Mouse (Mus musculus): ENCODE data around the gene Eif1b.

The Eif1b gene

GRCm38 (mm10) chr9:120492010-120492399, at the start of gene Eif1b:
Eif1b (plus strand) TSS chr9:120492232.
- H3K36me3 ChIP-seq (ENCODE audit: control insufficient read depth, insufficient read depth, low read length, poor library complexity, severe bottlenecking) = peaks cover 10% of the 10 kb centered on the region
- H3K27me3 ChIP-seq (ENCODE audit: control insufficient read depth, insufficient read depth, low read length, poor library complexity, severe bottlenecking) = no peaks in the 10 kb centered on the region
- DNase-seq (ENCODE audit: low read depth, low spot score) = no peak

- Histone ChIP-seq H3K27me3 (ENCODE audit: control insufficient read depth, insufficient read depth, low read length, poor library complexity, severe bottlenecking) (no peaks in the 10 kb centered on the region), H3K36me3 (ENCODE audit: control insufficient read depth, insufficient read depth, low read length, poor library complexity, severe bottlenecking) (no peaks in the 10 kb centered on the region)
- DNase-seq (ENCODE audit: low read depth, low spot score) = no peak
These were observed 47.4 kb upstream of the Eif1b start for GRCm38 (mm10) chr9:120444642-120445041.

DNA sequence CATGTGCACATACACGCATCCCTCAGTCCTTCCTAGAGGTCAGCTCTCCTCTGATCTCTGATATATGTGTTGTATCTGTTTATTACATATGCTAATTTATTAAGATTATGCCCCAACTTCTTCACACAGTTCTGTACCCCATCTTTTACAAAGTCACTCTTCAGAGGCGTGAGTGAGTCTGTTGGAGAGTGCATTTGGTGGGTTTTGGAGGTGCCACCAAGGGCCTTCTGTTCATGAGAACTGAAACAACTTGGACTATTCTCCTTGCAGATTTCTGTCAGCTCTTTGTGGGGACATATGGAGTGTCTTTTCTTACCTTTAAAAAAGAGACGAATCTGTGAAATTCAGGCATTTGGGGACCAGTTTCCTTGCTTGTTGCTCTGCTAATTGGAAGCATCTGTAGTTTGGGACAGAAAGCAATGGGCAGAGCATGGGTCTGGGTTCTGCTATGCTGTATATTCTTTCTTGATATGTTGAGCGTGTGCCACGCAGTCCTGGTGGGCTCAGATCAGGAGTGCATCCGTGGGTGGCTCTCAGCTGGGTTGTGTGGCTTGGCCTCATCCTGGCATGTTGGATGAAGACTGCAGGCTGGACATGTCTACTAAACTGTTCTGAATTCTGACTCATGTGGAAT, 42.2 kb upstream of the Eif1b start:
- Histone ChIP-seq H3K27me3 (ENCODE audit: control insufficient read depth, insufficient read depth, low read length, poor library complexity, severe bottlenecking) (no peaks in the 10 kb centered on the region), H3K36me3 (ENCODE audit: control insufficient read depth, insufficient read depth, low read length, poor library complexity, severe bottlenecking) (no peaks in the 10 kb centered on the region)
- no peak for DNase-seq (ENCODE audit: low read depth, low spot score)

DNA sequence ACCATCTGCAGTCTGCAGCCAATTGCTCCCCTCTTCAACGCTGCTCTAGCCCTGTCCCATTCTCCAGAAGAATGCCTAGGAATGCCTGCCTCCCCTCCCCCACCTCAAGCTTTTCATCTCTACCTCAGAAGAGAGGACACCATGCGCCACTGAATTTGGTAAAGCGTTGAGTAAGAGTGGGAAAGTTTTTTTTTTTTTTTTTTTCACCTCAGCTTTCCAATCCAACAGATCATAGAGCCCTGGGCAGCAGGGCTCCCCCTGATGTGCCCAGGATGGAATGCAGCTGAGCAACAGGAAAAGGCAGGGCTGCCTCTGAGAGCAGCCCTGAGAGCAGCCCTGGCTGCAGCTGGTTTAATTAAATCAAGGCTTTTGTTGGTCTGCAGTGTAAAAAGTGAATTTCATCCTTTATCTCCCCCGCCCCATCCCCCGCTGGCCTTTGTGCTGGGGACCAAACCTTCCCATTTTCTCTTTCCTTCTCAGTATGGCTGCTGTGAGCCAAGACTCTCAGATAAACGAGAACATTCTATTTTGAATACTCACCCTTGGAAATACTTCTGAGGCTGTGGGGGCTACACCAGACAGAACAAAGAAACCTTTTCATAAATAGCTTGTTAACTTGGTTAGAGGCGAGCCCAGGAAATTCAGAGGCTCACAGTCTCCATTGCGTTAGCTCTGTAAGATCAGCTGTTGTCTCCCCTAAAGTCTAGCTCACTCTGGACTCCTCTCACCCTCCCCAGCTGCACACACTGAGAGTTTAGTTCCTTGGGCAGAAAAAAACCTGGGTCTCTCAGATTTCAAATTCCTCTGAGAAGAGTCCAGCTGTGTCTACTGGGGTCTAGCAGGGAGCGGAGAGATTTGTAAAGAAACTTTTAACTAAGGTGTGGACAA, 36.0 kb upstream of the Eif1b start:
- Histone ChIP-seq H3K27me3 (ENCODE audit: control insufficient read depth, insufficient read depth, low read length, poor library complexity, severe bottlenecking) (no peaks in the 10 kb centered on the region), H3K36me3 (ENCODE audit: control insufficient read depth, insufficient read depth, low read length, poor library complexity, severe bottlenecking) (no peaks in the 10 kb centered on the region)
- DNase-seq (ENCODE audit: low read depth, low spot score) = no peak

- Histone ChIP-seq H3K36me3 (ENCODE audit: control insufficient read depth, insufficient read depth, low read length, poor library complexity, severe bottlenecking) (no peaks in the 10 kb centered on the region), H3K27me3 (ENCODE audit: control insufficient read depth, insufficient read depth, low read length, poor library complexity, severe bottlenecking) (no peaks in the 10 kb centered on the region)
- DNase-seq (ENCODE audit: low read depth, low spot score) = no peak
These were observed 21.6 kb upstream of the Eif1b start for GRCm38 (mm10) chr9:120470431-120470830.

GRCm38 (mm10) chr9:120481644-120482043, 10.4 kb upstream of the Eif1b start:
- Histone ChIP-seq H3K27me3 (ENCODE audit: control insufficient read depth, insufficient read depth, low read length, poor library complexity, severe bottlenecking) (no peaks in the 10 kb centered on the region), H3K36me3 (ENCODE audit: control insufficient read depth, insufficient read depth, low read length, poor library complexity, severe bottlenecking) (no peaks in the 10 kb centered on the region)
- DNase-seq (ENCODE audit: low read depth, low spot score) = no peak

- no peaks in the 10 kb centered on the region for H3K36me3 ChIP-seq (ENCODE audit: control insufficient read depth, insufficient read depth, low read length, poor library complexity, severe bottlenecking)
- H3K27me3 ChIP-seq (ENCODE audit: control insufficient read depth, insufficient read depth, low read length, poor library complexity, severe bottlenecking) = no peaks in the 10 kb centered on the region
- DNase-seq (ENCODE audit: low read depth, low spot score) = no peak
These were observed 9.7 kb upstream of the Eif1b start for GRCm38 (mm10) chr9:120482382-120482781.

GRCm38 (mm10) chr9:120483101-120483500, 8.9 kb upstream of the Eif1b start:
- Histone ChIP-seq H3K27me3 (ENCODE audit: control insufficient read depth, insufficient read depth, low read length, poor library complexity, severe bottlenecking) (no peaks in the 10 kb centered on the region), H3K36me3 (ENCODE audit: control insufficient read depth, insufficient read depth, low read length, poor library complexity, severe bottlenecking) (no peaks in the 10 kb centered on the region)
- no peak for DNase-seq (ENCODE audit: low read depth, low spot score)

DNA sequence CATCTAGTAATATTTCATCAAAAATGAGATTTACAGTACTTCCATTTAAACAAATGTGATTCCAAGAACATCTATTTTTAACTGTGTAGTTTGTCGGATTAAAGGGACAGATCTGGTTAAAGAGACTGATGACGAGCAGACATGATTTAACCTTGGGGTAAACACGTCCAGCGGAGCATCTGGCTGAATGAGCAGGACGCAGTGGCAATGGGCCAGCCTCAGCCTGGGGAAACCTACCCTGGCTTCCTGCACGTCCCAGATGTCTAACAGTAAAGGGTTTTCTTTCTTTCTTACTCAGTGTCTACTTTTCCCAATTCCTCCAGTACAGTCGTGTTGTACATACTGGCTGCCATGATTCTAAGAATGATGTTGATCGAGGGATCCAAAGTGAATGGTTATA, 5.0 kb upstream of the Eif1b start:
- Histone ChIP-seq H3K36me3 (ENCODE audit: control insufficient read depth, insufficient read depth, low read length, poor library complexity, severe bottlenecking) (no peaks in the 10 kb centered on the region), H3K27me3 (ENCODE audit: control insufficient read depth, insufficient read depth, low read length, poor library complexity, severe bottlenecking) (no peaks in the 10 kb centered on the region)
- no peak for DNase-seq (ENCODE audit: low read depth, low spot score)

GRCm38 (mm10) chr9:120491509-120491908, 523 bp upstream of the Eif1b start:
- peak; percentile 27 for DNase-seq (ENCODE audit: low read depth, low spot score)
- H3K36me3 ChIP-seq (ENCODE audit: control insufficient read depth, insufficient read depth, low read length, poor library complexity, severe bottlenecking) = peaks cover 10% of the 10 kb centered on the region
- H3K27me3 ChIP-seq (ENCODE audit: control insufficient read depth, insufficient read depth, low read length, poor library complexity, severe bottlenecking) = no peaks in the 10 kb centered on the region

GRCm38 (mm10) chr9:120492400-120493351, 644 bp downstream of the Eif1b start:
- Histone ChIP-seq H3K36me3 (ENCODE audit: control insufficient read depth, insufficient read depth, low read length, poor library complexity, severe bottlenecking) (peaks cover 10% of the 10 kb centered on the region), H3K27me3 (ENCODE audit: control insufficient read depth, insufficient read depth, low read length, poor library complexity, severe bottlenecking) (no peaks in the 10 kb centered on the region)
- peak; percentile 78 for DNase-seq (ENCODE audit: low read depth, low spot score)

GRCm38 (mm10) chr9:120493781-120494180, 1.7 kb downstream of the Eif1b start:
- no peak for DNase-seq (ENCODE audit: low read depth, low spot score)
- Histone ChIP-seq H3K36me3 (ENCODE audit: control insufficient read depth, insufficient read depth, low read length, poor library complexity, severe bottlenecking) (peaks cover 10% of the 10 kb centered on the region), H3K27me3 (ENCODE audit: control insufficient read depth, insufficient read depth, low read length, poor library complexity, severe bottlenecking) (no peaks in the 10 kb centered on the region)

- Histone ChIP-seq H3K36me3 (ENCODE audit: control insufficient read depth, insufficient read depth, low read length, poor library complexity, severe bottlenecking) (peaks cover 10% of the 10 kb centered on the region), H3K27me3 (ENCODE audit: control insufficient read depth, insufficient read depth, low read length, poor library complexity, severe bottlenecking) (no peaks in the 10 kb centered on the region)
- DNase-seq (ENCODE audit: low read depth, low spot score) = peak; percentile 83
These were observed 4.7 kb downstream of the Eif1b start for GRCm38 (mm10) chr9:120496691-120497090.

DNA sequence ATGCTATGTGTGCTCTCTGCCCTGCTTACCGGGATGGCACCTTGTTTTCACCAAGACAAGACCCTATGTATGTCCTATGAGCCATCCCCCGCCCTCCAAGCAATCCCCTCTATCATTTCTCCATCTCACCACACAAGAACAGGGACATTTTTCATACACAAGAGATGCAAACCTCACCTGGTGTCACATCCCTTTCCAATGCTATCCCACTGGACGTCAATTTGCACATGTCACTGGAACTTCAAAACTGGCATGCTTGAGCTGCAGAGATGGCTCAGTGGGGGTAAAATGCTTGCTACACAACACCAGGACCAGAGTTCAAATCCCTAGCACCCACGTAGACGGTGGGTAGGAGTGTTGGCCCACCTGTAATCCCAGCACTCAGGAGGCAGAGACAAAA, 6.0 kb downstream of the Eif1b start:
- peaks cover 10% of the 10 kb centered on the region for H3K36me3 ChIP-seq (ENCODE audit: control insufficient read depth, insufficient read depth, low read length, poor library complexity, severe bottlenecking)
- H3K27me3 ChIP-seq (ENCODE audit: control insufficient read depth, insufficient read depth, low read length, poor library complexity, severe bottlenecking) = no peaks in the 10 kb centered on the region
- no peak for DNase-seq (ENCODE audit: low read depth, low spot score)
